Mouse (Mus musculus) heart, adult 2 months (tissue): ENCODE measurements at regions not wholly inside any gene's neighbourhood (a gene's known extent, or its start where the extent isn't known, plus 50 kb on each side); places are given as distances from the start of the nearest gene placed in this dataset.

ENCODE experiments used
- DNase-seq, 2 experiments: peaks; one replicate each; pipeline ENCODE4 v3.0.0; 2021
- H3K27ac ChIP-seq: fragments of 200-600 bp; 2 replicates; pipeline ENCODE4 v1.8.1; 2022
- H3K27me3 ChIP-seq: fragments of 200-500 bp; 2 replicates; pipeline ENCODE4 v1.6.1; 2012; ENCODE audit warnings: mild to moderate bottlenecking, low read length, inconsistent platforms, mixed read lengths; ENCODE audit not compliant: control insufficient read depth, insufficient read depth
- H3K36me3 ChIP-seq: fragments of 200-500 bp; 2 replicates; pipeline ENCODE4 v1.6.1; 2012; ENCODE audit warnings: low read length, inconsistent platforms; ENCODE audit not compliant: control insufficient read depth, insufficient read depth
- H3K4me1 ChIP-seq: fragments of 200-500 bp; 2 replicates; pipeline ENCODE4 v1.6.1; 2011; ENCODE audit warnings: low read length; ENCODE audit not compliant: control insufficient read depth, insufficient read depth
- H3K4me3 ChIP-seq: fragments of 200-600 bp; 2 replicates; pipeline ENCODE4 v1.8.1; 2022
- H3K79me2 ChIP-seq: fragments of 200-500 bp; replicated peaks from 2 replicates; pipeline ENCODE4 v1.6.1; 2012; ENCODE audit warnings: mild to moderate bottlenecking, inconsistent platforms, low read length, moderate library complexity, mixed read lengths; ENCODE audit not compliant: control insufficient read depth, insufficient read depth
- H3K9ac ChIP-seq: fragments of 200-500 bp; 2 replicates; pipeline ENCODE4 v1.6.1; 2012; ENCODE audit warnings: low read depth, mild to moderate bottlenecking, control low read depth, inconsistent platforms, low read length, mixed read lengths
- CTCF ChIP-seq: fragments of 200-600 bp; IDR thresholded peaks from 2 replicates; pipeline ENCODE4 v1.8.1; 2022; ENCODE audit warnings: antibody characterized with exemption, mild to moderate bottlenecking, moderate library complexity
- EP300 ChIP-seq: fragments of 200-500 bp; IDR thresholded peaks from 2 replicates; pipeline ENCODE4 v1.6.1; 2011; ENCODE audit warnings: low read depth, low read length, control low read depth; ENCODE audit not compliant: insufficient read depth
- POLR2A ChIP-seq: fragments of 200-500 bp; IDR thresholded peaks from 2 replicates; pipeline ENCODE4 v1.6.1; 2011; ENCODE audit warnings: mild to moderate bottlenecking, low read depth, low read length, control low read depth; ENCODE audit not compliant: insufficient read depth
- WGBS: fragments of 180-500 bp; shearing (Covaris S2); methylation state at CpG from one replicate; pipeline ENCODE4 v1.1.7; 2018; 5-methylcytosine and 5-hydroxymethylcytosine counted together
- intact Hi-C: fragments of 180-260 bp; cut with DNase I; formaldehyde crosslinking; loops from one replicate; pipeline ENCODE4 v1.15.1; 2025

DNA sequence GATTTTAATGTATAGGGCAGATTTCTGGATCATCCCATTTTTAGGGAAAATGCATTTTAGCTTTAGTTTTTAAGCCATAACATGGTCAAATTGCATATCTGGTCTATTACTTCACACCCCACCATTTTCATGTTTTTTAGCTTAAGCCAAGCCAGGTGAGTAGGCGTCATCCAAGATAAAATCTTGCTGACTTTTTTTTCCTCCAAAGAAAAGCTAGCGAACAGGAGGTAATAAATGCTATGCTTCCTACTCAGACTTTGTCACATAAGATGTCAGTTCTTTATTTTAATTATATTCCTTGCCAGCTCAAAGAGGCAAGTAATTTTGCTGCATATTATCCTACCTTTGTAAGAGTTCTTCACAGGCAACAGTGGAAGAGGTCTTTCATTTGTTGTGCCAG lies 572.0 kb upstream of the Cnksr2 start:
- intact Hi-C loops = no loop called here
- no peaks in the 10 kb centered on the region for H3K79me2 ChIP-seq
- 60% methylated on average over 2 of the region's 2 CpGs for WGBS
- no peaks in the 10 kb centered on the region for H3K27me3 ChIP-seq
- no peak overlapping the region for H3K9ac ChIP-seq
- no peak overlapping the region for H3K4me3 ChIP-seq
- no peaks in the 10 kb centered on the region for H3K36me3 ChIP-seq
- DNase-seq = no peak
- TF ChIP-seq POLR2A (no peak), CTCF (no peak), EP300 (no peak)
- no peaks in the 10 kb centered on the region for H3K4me1 ChIP-seq
- H3K27ac ChIP-seq = no peak overlapping the region

DNA sequence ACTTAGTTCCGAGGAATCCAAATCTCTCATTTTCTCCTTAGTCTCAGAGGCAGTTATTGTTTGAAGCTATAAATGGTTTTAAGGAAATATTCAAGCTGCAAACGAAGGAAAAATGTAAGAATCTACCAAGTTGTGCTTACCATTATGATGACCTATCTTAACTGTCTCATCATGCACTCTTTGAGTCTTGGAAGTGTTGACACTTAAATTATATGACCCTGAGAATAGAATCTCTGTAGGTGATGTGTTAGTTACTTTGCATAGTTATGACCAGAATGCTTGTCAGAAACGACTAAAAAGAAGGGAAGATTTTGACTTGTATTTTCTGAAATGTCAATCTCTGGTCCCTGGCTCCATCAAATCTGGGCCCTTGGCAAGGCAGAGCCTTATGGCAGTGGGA lies 582.7 kb upstream of the Rps6ka3 start:
- intact Hi-C loops = no loop called here
- Histone ChIP-seq H3K27me3 (no peaks in the 10 kb centered on the region), H3K9ac (no peak overlapping the region), H3K4me3 (no peak overlapping the region), H3K79me2 (no peaks in the 10 kb centered on the region), H3K27ac (no peak overlapping the region), H3K4me1 (no peaks in the 10 kb centered on the region), H3K36me3 (no peaks in the 10 kb centered on the region)
- TF ChIP-seq POLR2A (no peak), CTCF (no peak), EP300 (no peak)
- WGBS = 43% methylated on average over 3 of the region's 3 CpGs
- no peak for DNase-seq

DNA sequence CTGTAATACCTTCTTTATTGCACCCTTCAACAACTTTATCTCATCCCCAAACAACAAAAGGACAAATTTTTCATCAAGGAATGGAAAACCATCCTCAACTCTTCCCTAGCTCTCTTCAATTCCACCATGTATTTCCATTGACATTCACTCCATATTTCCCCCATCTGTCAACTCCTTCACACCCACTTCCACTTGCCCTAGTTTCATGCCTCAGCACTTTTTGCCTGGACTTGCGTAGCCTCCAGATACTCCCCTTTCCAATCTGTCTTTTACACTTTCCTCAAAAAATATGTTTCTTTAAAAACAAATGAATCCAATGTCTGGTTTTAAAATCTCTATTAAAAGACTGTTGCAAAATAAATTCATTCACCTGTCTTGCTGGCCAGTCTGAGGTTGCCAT lies 577.7 kb upstream of the Rps6ka3 start:
- H3K4me1 ChIP-seq = no peaks in the 10 kb centered on the region
- no peak for TF ChIP-seq CTCF
- TF ChIP-seq EP300 = no peak
- no peak for TF ChIP-seq POLR2A
- DNase-seq = no peak
- no peak overlapping the region for H3K27ac ChIP-seq
- no peaks in the 10 kb centered on the region for H3K27me3 ChIP-seq
- H3K9ac ChIP-seq = no peak overlapping the region
- 77% methylated on average over 1 of the region's 1 CpGs for WGBS
- intact Hi-C loops = no loop called here
- H3K4me3 ChIP-seq = no peak overlapping the region
- H3K36me3 ChIP-seq = no peaks in the 10 kb centered on the region
- H3K79me2 ChIP-seq = no peaks in the 10 kb centered on the region

DNA sequence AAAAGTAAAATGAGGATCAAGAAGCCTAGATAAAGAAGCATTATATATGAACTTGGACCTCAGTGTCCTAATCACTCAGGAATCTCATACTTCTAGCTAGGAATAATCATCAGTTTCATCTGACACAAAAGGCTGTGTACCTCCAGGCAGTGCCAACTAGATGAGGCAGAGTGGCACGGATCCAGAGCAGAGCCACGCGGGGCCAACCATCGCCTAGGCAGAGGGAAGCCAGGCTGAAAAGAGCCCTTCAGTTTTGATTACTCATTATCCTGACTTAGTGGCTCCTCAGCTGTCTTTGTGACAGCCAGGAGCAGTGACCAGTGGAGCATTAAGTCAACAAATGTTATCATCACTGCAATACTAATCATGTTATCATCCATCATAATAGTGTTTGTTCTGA lies 557.9 kb upstream of the Rps6ka3 start:
- H3K27me3 ChIP-seq = no peaks in the 10 kb centered on the region
- no peak overlapping the region for H3K27ac ChIP-seq
- TF ChIP-seq POLR2A (no peak), CTCF (no peak), EP300 (no peak)
- no peaks in the 10 kb centered on the region for H3K4me1 ChIP-seq
- no peak for DNase-seq
- no peaks in the 10 kb centered on the region for H3K79me2 ChIP-seq
- no peak overlapping the region for H3K9ac ChIP-seq
- intact Hi-C loops = no loop called here
- no peak overlapping the region for H3K4me3 ChIP-seq
- H3K36me3 ChIP-seq = no peaks in the 10 kb centered on the region
- WGBS = 84% methylated on average over 4 of the region's 4 CpGs

DNA sequence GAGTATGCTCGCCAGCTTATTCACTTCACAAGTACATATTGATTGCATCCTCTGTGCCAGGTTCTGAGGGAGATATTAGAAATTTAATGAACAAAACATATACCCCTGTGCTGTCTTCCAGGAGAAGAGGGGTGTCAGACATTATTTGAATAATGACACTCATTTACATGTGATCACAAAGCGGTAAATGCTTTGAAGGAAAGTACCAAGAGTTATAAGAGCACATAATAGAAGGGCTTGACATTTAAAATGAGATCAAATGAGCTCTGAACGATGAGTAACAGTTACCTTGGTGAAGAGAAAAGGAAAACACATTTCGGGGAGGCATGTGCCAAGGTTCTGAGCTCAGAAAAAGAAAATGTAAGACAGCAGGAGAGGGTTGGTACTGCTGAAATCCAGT lies 553.9 kb upstream of the Rps6ka3 start:
- TF ChIP-seq CTCF = no peak
- no peak for TF ChIP-seq POLR2A
- TF ChIP-seq EP300 = no peak
- Histone ChIP-seq H3K27me3 (no peaks in the 10 kb centered on the region), H3K27ac (no peak overlapping the region), H3K9ac (no peak overlapping the region), H3K4me3 (no peak overlapping the region), H3K79me2 (no peaks in the 10 kb centered on the region), H3K36me3 (no peaks in the 10 kb centered on the region), H3K4me1 (no peaks in the 10 kb centered on the region)
- no peak for DNase-seq
- WGBS = 53% methylated on average over 4 of the region's 4 CpGs
- intact Hi-C loops = no loop called here

DNA sequence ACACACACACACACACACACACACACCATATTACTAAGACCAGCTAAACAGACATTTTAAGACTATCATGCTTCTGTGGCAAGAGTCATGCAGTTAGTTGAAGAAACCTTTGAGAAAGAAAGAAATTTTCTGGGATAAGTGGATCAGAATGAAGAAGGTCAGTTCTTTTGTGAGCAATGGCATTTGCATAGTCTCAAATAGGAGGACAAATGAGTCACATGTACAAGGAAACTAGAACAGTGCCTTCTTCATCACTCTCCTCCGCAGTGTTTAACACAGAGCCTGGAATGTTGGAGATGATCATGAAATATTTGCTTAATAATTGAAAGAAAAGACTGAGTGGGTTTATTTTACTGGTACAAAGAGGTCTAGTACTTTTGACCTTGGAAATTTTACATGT lies 515.9 kb upstream of the Rps6ka3 start:
- Histone ChIP-seq H3K79me2 (no peaks in the 10 kb centered on the region), H3K27me3 (no peaks in the 10 kb centered on the region), H3K4me1 (no peaks in the 10 kb centered on the region), H3K4me3 (no peak overlapping the region), H3K27ac (no peak overlapping the region), H3K9ac (no peak overlapping the region), H3K36me3 (no peaks in the 10 kb centered on the region)
- intact Hi-C loops = no loop called here
- WGBS = 65% methylated on average over 1 of the region's 1 CpGs
- TF ChIP-seq CTCF = no peak
- no peak for TF ChIP-seq POLR2A
- no peak for TF ChIP-seq EP300
- DNase-seq = no peak

DNA sequence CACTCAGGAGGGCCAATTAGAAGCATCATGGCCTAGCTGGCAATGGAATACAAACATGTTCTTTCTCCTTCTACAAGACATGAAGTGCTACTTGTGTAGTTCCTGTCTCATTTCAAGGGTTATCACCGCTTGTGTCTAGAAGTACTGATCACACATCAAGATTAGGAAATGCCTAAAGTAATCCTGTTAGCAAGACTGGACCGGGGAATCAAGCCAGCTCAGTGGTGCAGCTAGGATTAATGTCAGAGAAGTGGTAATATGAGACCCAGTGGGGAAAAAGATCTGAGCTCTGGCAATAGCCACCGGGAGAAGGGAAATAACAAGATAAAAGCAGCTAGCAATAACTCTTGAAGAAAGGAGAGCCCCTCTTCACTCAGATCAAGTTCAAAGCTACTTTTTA lies 506.7 kb upstream of the Rps6ka3 start:
- WGBS = 43% methylated on average over 3 of the region's 3 CpGs

More for the DNA sequence above, 506.7 kb upstream of the Rps6ka3 start:
- TF ChIP-seq POLR2A = no peak
- no peak for TF ChIP-seq CTCF
- no peak for TF ChIP-seq EP300
- Histone ChIP-seq H3K36me3 (no peaks in the 10 kb centered on the region), H3K27ac (no peak overlapping the region), H3K27me3 (no peaks in the 10 kb centered on the region), H3K4me3 (no peak overlapping the region), H3K79me2 (no peaks in the 10 kb centered on the region), H3K4me1 (no peaks in the 10 kb centered on the region), H3K9ac (no peak overlapping the region)
- no peak for DNase-seq
- intact Hi-C loops = no loop called here
